In genomic region chr7:141143112-141143511, GRCm38 (mm10) we compare ENCODE assay signal across 8 mouse cellular contexts. TPM values are rescaled to one million over a fixed set of nuclear protein-coding genes. Genes with fewer than 3 reads are reported as not detected.
DNase-seq lines count a peak whose midpoint lies in the region; ATAC-seq and TF ChIP-seq lines count a peak whose summit lies in the region.

No protein-coding gene starts in this region.

- no peak for TF ChIP-seq POLR2A in cortical plate, adult 2 months (IDR thresholded peaks at IDR 0.05; ENCODE audit: extremely low read depth, insufficient read depth, low read length)

- peak; percentile 35 to 47 for DNase-seq in layer of hippocampus, postnatal 10 days (ENCODE audit: low spot score in 2 of 2)
- DNase-seq in layer of hippocampus, adult 9-10 months (ENCODE audit: low spot score) = no peak
- DNase-seq in MEL-GATA-1-ER (ENCODE audit: extremely low read depth, low read depth) = peak; percentile 26
- DNase-seq in liver, embryonic 13.5 days = peak; percentile 63
- peak; percentile 57 to 86 for DNase-seq in spleen, postnatal 10 days (ENCODE audit: low spot score in 2 of 2)
- no peak for DNase-seq in right cerebral cortex, postnatal 10 days (ENCODE audit: low spot score in 2 of 2)

- TF ChIP-seq CTCF in cortical plate, adult 2 months (IDR thresholded peaks at IDR 0.05; ENCODE audit: extremely low read depth, insufficient read depth, low read length) = peak; percentile 23; the same call in 1 of the 2 replicates

- peaks cover 100% of the 10 kb centered on the region for H3K36me3 ChIP-seq in liver, embryonic 13.5 days
- H3K36me3 ChIP-seq in forebrain, embryonic 13.5 days (ENCODE audit: poor library complexity, severe bottlenecking) = peaks cover 48% of the 10 kb centered on the region

- no peak overlapping the region for H3K4me2 ChIP-seq in liver, embryonic 13.5 days
- H3K4me2 ChIP-seq in forebrain, embryonic 13.5 days = no peak overlapping the region

- H3K27ac ChIP-seq in cortical plate, adult 2 months (ENCODE audit: insufficient read depth, low read length) = no peak overlapping the region
- peak overlapping the region; percentile 63 for H3K27ac ChIP-seq in liver, embryonic 13.5 days
- H3K27ac ChIP-seq in forebrain, embryonic 13.5 days = no peak overlapping the region

- H3K27me3 ChIP-seq in liver, embryonic 13.5 days = no peaks in the 10 kb centered on the region
- no peaks in the 10 kb centered on the region for H3K27me3 ChIP-seq in forebrain, embryonic 13.5 days

- H3K4me3 ChIP-seq in cortical plate, adult 2 months (ENCODE audit: insufficient read depth, low read length) = no peak overlapping the region
- no peak overlapping the region for H3K4me3 ChIP-seq in liver, embryonic 13.5 days (replicated peaks)
- H3K4me3 ChIP-seq in forebrain, embryonic 13.5 days = no peak overlapping the region

- peak; percentile 18; the same call in 1 of the 2 replicates for ATAC-seq in liver, embryonic 13.5 days (ENCODE audit: low read depth)
- ATAC-seq in forebrain, embryonic 13.5 days = no peak

- 47% methylated on average over 5 of the region's 5 CpGs for WGBS in liver, embryonic 13.5 days (ENCODE audit: insufficient replicate concordance)
- 55% methylated on average over 5 of the region's 5 CpGs for WGBS in forebrain, embryonic 13.5 days

- H3K9ac ChIP-seq in liver, embryonic 13.5 days = peak overlapping the region; percentile 44; the same call in 1 of the 2 replicates
- H3K9ac ChIP-seq in forebrain, embryonic 13.5 days = no peak overlapping the region

- H3K4me1 ChIP-seq in cortical plate, adult 2 months (ENCODE audit: control insufficient read depth, insufficient read depth, low read length) = 0 out of 2 replicates have a peak, but pooled peaks cover 1% of the 10 kb centered on the region
- H3K4me1 ChIP-seq in liver, embryonic 13.5 days (replicated peaks) = peaks cover 99% of the 10 kb centered on the region
- H3K4me1 ChIP-seq in forebrain, embryonic 13.5 days = no peaks in the 10 kb centered on the region

- no peaks in the 10 kb centered on the region for H3K9me3 ChIP-seq in liver, embryonic 13.5 days (replicated peaks)
- no peaks in the 10 kb centered on the region for H3K9me3 ChIP-seq in forebrain, embryonic 13.5 days (replicated peaks)

RNA-seq across cellular contexts. Expression of gene Ptdss2, which starts 20.9 kb away (rescaled TPM):
- 10 to 100 TPM; 47.9 to 68.4 TPM for total RNA-seq in layer of hippocampus, postnatal 10 days (2021)
- polyA plus RNA-seq in cortical plate, adult 2 months (2012; rRNA removed) = 57.6 and 58.9 TPM in 2 replicates
- 138 and 147 TPM in 2 replicates for polyA plus RNA-seq in liver, embryonic 13.5 days (2015; fragmentation: Nextera tagmentation; extraction: Ambion mirVana)
- 61.1 and 69.5 TPM in 2 replicates for polyA plus RNA-seq in forebrain, embryonic 13.5 days (2015; fragmentation: Nextera tagmentation; extraction: Ambion mirVana)

RNA-seq across cellular contexts. Expression of gene Ano9, which starts 25.5 kb away (rescaled TPM):
- total RNA-seq in layer of hippocampus, postnatal 10 days (2021) = not detected
- 0.08 TPM in 1 of 2 replicates, not detected in the other for polyA plus RNA-seq in cortical plate, adult 2 months (2012; rRNA removed)
- 0.12 and 0.20 TPM in 2 replicates for polyA plus RNA-seq in liver, embryonic 13.5 days (2015; fragmentation: Nextera tagmentation; extraction: Ambion mirVana)
- polyA plus RNA-seq in forebrain, embryonic 13.5 days (2015; fragmentation: Nextera tagmentation; extraction: Ambion mirVana) = 0.13 TPM in 1 of 2 replicates, not detected in the other

RNA-seq across cellular contexts. Expression of gene Rnh1, which starts 29.5 kb away (rescaled TPM):
- total RNA-seq in layer of hippocampus, postnatal 10 days (2021) = 10 to 100 TPM; 29.7 to 32.4 TPM
- 38.6 and 38.8 TPM in 2 replicates for polyA plus RNA-seq in cortical plate, adult 2 months (2012; rRNA removed)
- 55.0 and 58.0 TPM in 2 replicates for polyA plus RNA-seq in liver, embryonic 13.5 days (2015; fragmentation: Nextera tagmentation; extraction: Ambion mirVana)
- polyA plus RNA-seq in forebrain, embryonic 13.5 days (2015; fragmentation: Nextera tagmentation; extraction: Ambion mirVana) = 40.7 and 45.2 TPM in 2 replicates

RNA-seq across cellular contexts. Expression of gene Sigirr, which starts 42.7 kb away (rescaled TPM):
- 1 to 10 TPM; 2.1 to 2.5 TPM for total RNA-seq in layer of hippocampus, postnatal 10 days (2021)
- polyA plus RNA-seq in cortical plate, adult 2 months (2012; rRNA removed) = 4.0 and 4.3 TPM in 2 replicates
- 16.5 and 16.9 TPM in 2 replicates for polyA plus RNA-seq in liver, embryonic 13.5 days (2015; fragmentation: Nextera tagmentation; extraction: Ambion mirVana)
- polyA plus RNA-seq in forebrain, embryonic 13.5 days (2015; fragmentation: Nextera tagmentation; extraction: Ambion mirVana) = 1.5 and 1.7 TPM in 2 replicates

RNA-seq across cellular contexts. Expression of gene Hras, which starts 50.7 kb away (rescaled TPM):
- total RNA-seq in layer of hippocampus, postnatal 10 days (2021) = 100 to 1,000 TPM; 210 to 243 TPM
- polyA plus RNA-seq in cortical plate, adult 2 months (2012; rRNA removed) = 256 and 265 TPM in 2 replicates
- 91.5 and 104 TPM in 2 replicates for polyA plus RNA-seq in liver, embryonic 13.5 days (2015; fragmentation: Nextera tagmentation; extraction: Ambion mirVana)
- 67.2 and 73.9 TPM in 2 replicates for polyA plus RNA-seq in forebrain, embryonic 13.5 days (2015; fragmentation: Nextera tagmentation; extraction: Ambion mirVana)

Comparison
In these comparisons a context has a peak if more than half of its experiments do, and no peak if none do; other contexts are left out.
1. DNase-seq: peak in layer of hippocampus, postnatal 10 days (2 of 2), MEL-GATA-1-ER (single experiment), liver, embryonic 13.5 days (single experiment) and spleen, postnatal 10 days (2 of 2); none in layer of hippocampus, adult 9-10 months (single experiment) and right cerebral cortex, postnatal 10 days (0 of 2).